Mouse (Mus musculus) embryonic facial prominence, embryonic 15.5 days (tissue): ENCODE data around the gene Comt. TPM values are rescaled to one million over a fixed set of nuclear protein-coding genes. Genes with fewer than 3 reads are reported as not detected.
A peak's percentile ranks its signal among the peaks of the same experiment; 100 is the strongest.

Source experiments
- ATAC-seq: fragments of 200-750 bp; cut with Nextera tagmentation; 2 replicates; pipeline ENCODE4 v1.8.0; 2017; ENCODE audit warnings: low read depth, moderate TSS enrichment; ENCODE audit not compliant: insufficient number of reproducible peaks, low FRiP score, low TSS enrichment
- H3K27ac ChIP-seq: fragments of 300-500 bp; sonication (generic); replicated peaks from 2 replicates; pipeline ENCODE4 v1.5.1; 2015; ENCODE audit warnings: mild to moderate bottlenecking, inconsistent platforms
- H3K27me3 ChIP-seq: fragments of 300-500 bp; sonication (generic); 2 replicates; pipeline ENCODE4 v1.6.1; 2015; ENCODE audit warnings: inconsistent platforms
- H3K36me3 ChIP-seq: fragments of 300-500 bp; sonication (generic); 2 replicates; pipeline ENCODE4 v1.6.1; 2015; ENCODE audit warnings: mild to moderate bottlenecking, inconsistent platforms
- H3K4me1 ChIP-seq: fragments of 300-500 bp; sonication (generic); 2 replicates; pipeline ENCODE4 v1.6.1; 2015; ENCODE audit warnings: inconsistent platforms
- H3K4me2 ChIP-seq: fragments of 300-500 bp; sonication (generic); replicated peaks from 2 replicates; pipeline ENCODE4 v1.6.1; 2015; ENCODE audit warnings: mild to moderate bottlenecking, inconsistent platforms
- H3K4me3 ChIP-seq: fragments of 300-500 bp; sonication (generic); replicated peaks from 2 replicates; pipeline ENCODE4 v1.5.1; 2015; ENCODE audit warnings: mild to moderate bottlenecking, inconsistent platforms
- H3K9ac ChIP-seq: fragments of 300-500 bp; sonication (generic); 2 replicates; pipeline ENCODE4 v1.6.1; 2015; ENCODE audit warnings: inconsistent platforms
- H3K9me3 ChIP-seq: fragments of 300-500 bp; sonication (generic); replicated peaks from 2 replicates; pipeline ENCODE4 v1.6.1; 2016; ENCODE audit warnings: inconsistent platforms
- WGBS: fragments of 180-500 bp; shearing (Covaris S2); methylation state at CpG from one replicate; pipeline ENCODE4 v1.1.7; 2015; 5-methylcytosine and 5-hydroxymethylcytosine counted together
- microRNA-seq: library from miRNA; unstranded; fragments of <30 nt; microRNA quantifications from one replicate; pipeline ENCODE4, GENCODE M21; 2016; ENCODE audit warnings: borderline number of aligned reads
- polyA plus RNA-seq: library from polyadenylated mRNA; unstranded; fragments of >200 nt; fragmentation: Nextera tagmentation; extraction: Ambion mirVana; gene quantifications from 2 replicates; pipeline ENCODE4 v1.2.1, GENCODE M21; 2015

The Comt gene
- polyA plus RNA-seq, 1 experiment from 2014 or later, result 109 TPM

GRCm38 (mm10) chr16:18376297-18376954, 50.2 kb downstream of the Comt start:
- 0 out of 2 replicates have a peak, but pooled peaks cover 7% of the 10 kb centered on the region for H3K4me1 ChIP-seq
- H3K9me3 ChIP-seq, result no peaks in the 10 kb centered on the region
- ATAC-seq, result no peak
- H3K36me3 ChIP-seq, result no peaks in the 10 kb centered on the region
- no peak overlapping the region for H3K27ac ChIP-seq
- no peaks in the 10 kb centered on the region for H3K27me3 ChIP-seq
- 73% methylated on average over 6 of the region's 7 CpGs for WGBS
- no peak overlapping the region for H3K9ac ChIP-seq
- H3K4me2 ChIP-seq, result no peak overlapping the region
- H3K4me3 ChIP-seq, result no peak overlapping the region

GRCm38 (mm10) chr16:18373632-18374031, 53.0 kb downstream of the Comt start:
- Histone ChIP-seq H3K9me3 (no peaks in the 10 kb centered on the region), H3K9ac (no peak overlapping the region), H3K4me2 (no peak overlapping the region), H3K27ac (no peak overlapping the region), H3K36me3 (no peaks in the 10 kb centered on the region), H3K4me3 (no peak overlapping the region), H3K27me3 (no peaks in the 10 kb centered on the region), H3K4me1 (no peaks in the 10 kb centered on the region)
- no peak for ATAC-seq
- 89% methylated on average over 4 of the region's 4 CpGs for WGBS

GRCm38 (mm10) chr16:18370197-18370596, 56.5 kb downstream of the Comt start:
- Histone ChIP-seq H3K9ac (no peak overlapping the region), H3K4me3 (no peak overlapping the region), H3K27ac (no peak overlapping the region), H3K9me3 (no peaks in the 10 kb centered on the region), H3K36me3 (no peaks in the 10 kb centered on the region), H3K4me1 (no peaks in the 10 kb centered on the region), H3K4me2 (no peak overlapping the region), H3K27me3 (no peaks in the 10 kb centered on the region)
- WGBS, result 93% methylated on average over 3 of the region's 3 CpGs
- no peak for ATAC-seq

GRCm38 (mm10) chr16:18366849-18367248, 59.8 kb downstream of the Comt start:
- no peak overlapping the region for H3K4me2 ChIP-seq
- H3K36me3 ChIP-seq, result no peaks in the 10 kb centered on the region
- no peaks in the 10 kb centered on the region for H3K9me3 ChIP-seq
- H3K27me3 ChIP-seq, result no peaks in the 10 kb centered on the region
- H3K4me1 ChIP-seq, result no peaks in the 10 kb centered on the region
- no peak overlapping the region for H3K4me3 ChIP-seq
- H3K27ac ChIP-seq, result no peak overlapping the region
- H3K9ac ChIP-seq, result no peak overlapping the region
- WGBS, result 42% methylated on average over 4 of the region's 4 CpGs
- ATAC-seq, result no peak

GRCm38 (mm10) chr16:18362948-18363347, 63.7 kb downstream of the Comt start:
- WGBS, result 73% methylated on average over 8 of the region's 8 CpGs
- Histone ChIP-seq H3K4me2 (no peak overlapping the region), H3K27ac (no peak overlapping the region), H3K4me1 (no peaks in the 10 kb centered on the region), H3K27me3 (no peaks in the 10 kb centered on the region), H3K4me3 (no peak overlapping the region), H3K9me3 (no peaks in the 10 kb centered on the region), H3K9ac (no peak overlapping the region), H3K36me3 (no peaks in the 10 kb centered on the region)
- ATAC-seq, result no peak

- no peaks in the 10 kb centered on the region for H3K9me3 ChIP-seq
- no peaks in the 10 kb centered on the region for H3K27me3 ChIP-seq
- no peak overlapping the region for H3K4me3 ChIP-seq
- no peak overlapping the region for H3K9ac ChIP-seq
- no peaks in the 10 kb centered on the region for H3K4me1 ChIP-seq
- WGBS, result 68% methylated on average over 6 of the region's 6 CpGs
- H3K36me3 ChIP-seq, result no peaks in the 10 kb centered on the region
- no peak overlapping the region for H3K27ac ChIP-seq
- ATAC-seq, result no peak
- no peak overlapping the region for H3K4me2 ChIP-seq
These were observed 66.4 kb downstream of the Comt start for GRCm38 (mm10) chr16:18360151-18360805.

- Histone ChIP-seq H3K9ac (no peak overlapping the region), H3K9me3 (no peaks in the 10 kb centered on the region), H3K36me3 (no peaks in the 10 kb centered on the region), H3K4me3 (no peak overlapping the region), H3K4me2 (no peak overlapping the region), H3K27me3 (no peaks in the 10 kb centered on the region), H3K4me1 (no peaks in the 10 kb centered on the region), H3K27ac (no peak overlapping the region)
- 75% methylated on average over 6 of the region's 6 CpGs for WGBS
- ATAC-seq, result 0 out of 2 replicates have a peak, but pooled peaks have one; percentile 11
These were observed 68.7 kb downstream of the Comt start for GRCm38 (mm10) chr16:18357977-18358376.

GRCm38 (mm10) chr16:18356961-18357360, 69.7 kb downstream of the Comt start:
- H3K4me1 ChIP-seq, result no peaks in the 10 kb centered on the region
- H3K27me3 ChIP-seq, result no peaks in the 10 kb centered on the region
- H3K27ac ChIP-seq, result no peak overlapping the region
- no peak overlapping the region for H3K4me2 ChIP-seq
- H3K9ac ChIP-seq, result no peak overlapping the region
- H3K36me3 ChIP-seq, result no peaks in the 10 kb centered on the region
- H3K9me3 ChIP-seq, result no peaks in the 10 kb centered on the region
- no peak overlapping the region for H3K4me3 ChIP-seq
- ATAC-seq, result no peak
- 56% methylated on average over 1 of the region's 1 CpGs for WGBS

Small RNA genes within 50 kb of the gene (microRNA-seq; reads per million reads assigned to microRNA genes)
- gene Gm26219, result not detected

Other genes with a start within 250 kb of the Comt start
- gene Ccdc188, start 209.0 kb downstream of the Comt start, polyA plus RNA-seq, result not detected in 2 replicates
- 24.3 and 24.7 TPM in 2 replicates for gene Zdhhc8, start 191.7 kb downstream of the Comt start, polyA plus RNA-seq
- 114 TPM in 2 replicates for gene Trmt2a, start 178.2 kb downstream of the Comt start, polyA plus RNA-seq
- 450 and 466 TPM in 2 replicates for gene Ranbp1, start 178.1 kb downstream of the Comt start, polyA plus RNA-seq
- 2.5 TPM in 2 replicates for gene Gm49776, start 168.5 kb downstream of the Comt start, polyA plus RNA-seq
- 28.6 and 31.7 TPM in 2 replicates for gene Dgcr8, start 137.6 kb downstream of the Comt start, polyA plus RNA-seq
- 29.3 and 29.8 TPM in 2 replicates for gene Tango2, start 78.7 kb downstream of the Comt start, polyA plus RNA-seq
- gene Arvcf, start 78.7 kb downstream of the Comt start, polyA plus RNA-seq, result 33.8 and 37.9 TPM in 2 replicates
- gene Txnrd2, start 468 bp downstream of the Comt start, polyA plus RNA-seq, result 17.0 and 18.2 TPM in 2 replicates
- gene Gnb1l, start 71.9 kb upstream of the Comt start, polyA plus RNA-seq, result 15.1 and 18.7 TPM in 2 replicates
- gene Rtl10, start 72.0 kb upstream of the Comt start, polyA plus RNA-seq, result 3.5 and 4.5 TPM in 2 replicates
- gene Tbx1, start 163.8 kb upstream of the Comt start, polyA plus RNA-seq, result 24.0 and 24.3 TPM in 2 replicates
- gene Gp1bb, start 195.6 kb upstream of the Comt start, polyA plus RNA-seq, result 2.6 and 2.8 TPM in 2 replicates
- 7.2 and 7.8 TPM in 2 replicates for gene Gm49601, start 199.6 kb upstream of the Comt start, polyA plus RNA-seq
- 51.1 and 64.8 TPM in 2 replicates for gene Sept5, start 203.1 kb upstream of the Comt start, polyA plus RNA-seq